Mouse (Mus musculus) kidney, adult 2 months (tissue): ENCODE results near the gene Cyp39a1. TPM values are rescaled to one million over a fixed set of nuclear protein-coding genes. Genes with fewer than 3 reads are reported as not detected.

ENCODE experiments used
- DNase-seq: peaks from one replicate; pipeline ENCODE4 v3.0.0; 2021
- H3K27ac ChIP-seq: fragments of 200-500 bp; 2 replicates; pipeline ENCODE4 v1.5.1; 2012; ENCODE audit warnings: low read depth, low read length, control low read depth, inconsistent platforms; ENCODE audit not compliant: insufficient read depth
- H3K27me3 ChIP-seq: fragments of 200-500 bp; replicated peaks from 2 replicates; pipeline ENCODE4 v1.6.1; 2012; ENCODE audit warnings: mild to moderate bottlenecking, moderate library complexity, low read length, inconsistent platforms; ENCODE audit not compliant: control insufficient read depth, insufficient read depth
- H3K36me3 ChIP-seq: fragments of 200-500 bp; 2 replicates; pipeline ENCODE4 v1.6.1; 2012; ENCODE audit warnings: mild to moderate bottlenecking, moderate library complexity, low read length, inconsistent platforms; ENCODE audit not compliant: control insufficient read depth, insufficient read depth
- H3K4me1 ChIP-seq: fragments of 200-500 bp; 2 replicates; pipeline ENCODE4 v1.6.1; 2011; ENCODE audit warnings: low read length; ENCODE audit not compliant: control insufficient read depth, insufficient read depth
- H3K4me3 ChIP-seq: fragments of 200-500 bp; 2 replicates; pipeline ENCODE4 v1.5.1; 2011; ENCODE audit warnings: mild to moderate bottlenecking, low read depth, low read length, control low read depth; ENCODE audit not compliant: insufficient read depth
- CTCF ChIP-seq: fragments of 200-500 bp; conservative IDR thresholded peaks from 2 replicates; pipeline ENCODE4 v1.5.1; 2011; ENCODE audit warnings: low read depth, mild to moderate bottlenecking, control low read depth, low read length, moderate library complexity, mixed read lengths; ENCODE audit not compliant: insufficient read depth, insufficient read length
- POLR2A ChIP-seq: fragments of 200-500 bp; IDR thresholded peaks from one replicate; pipeline ENCODE4 v1.6.1; 2011; ENCODE audit warnings: low read depth, low read length, control low read depth
- WGBS: fragments of 180-500 bp; shearing (Covaris S2); methylation state at CpG from one replicate; pipeline ENCODE4 v1.1.7; 2018; 5-methylcytosine and 5-hydroxymethylcytosine counted together
- polyA plus RNA-seq: library from polyadenylated mRNA; depleted of rRNA; stranded (reverse); fragments of >200 nt; gene quantifications from 2 replicates; pipeline ENCODE4 v1.2.3, GENCODE M21; 2012; rRNA removed

Cyp39a1 gene
- 2.6 and 3.6 TPM in 2 replicates for polyA plus RNA-seq

DNA sequence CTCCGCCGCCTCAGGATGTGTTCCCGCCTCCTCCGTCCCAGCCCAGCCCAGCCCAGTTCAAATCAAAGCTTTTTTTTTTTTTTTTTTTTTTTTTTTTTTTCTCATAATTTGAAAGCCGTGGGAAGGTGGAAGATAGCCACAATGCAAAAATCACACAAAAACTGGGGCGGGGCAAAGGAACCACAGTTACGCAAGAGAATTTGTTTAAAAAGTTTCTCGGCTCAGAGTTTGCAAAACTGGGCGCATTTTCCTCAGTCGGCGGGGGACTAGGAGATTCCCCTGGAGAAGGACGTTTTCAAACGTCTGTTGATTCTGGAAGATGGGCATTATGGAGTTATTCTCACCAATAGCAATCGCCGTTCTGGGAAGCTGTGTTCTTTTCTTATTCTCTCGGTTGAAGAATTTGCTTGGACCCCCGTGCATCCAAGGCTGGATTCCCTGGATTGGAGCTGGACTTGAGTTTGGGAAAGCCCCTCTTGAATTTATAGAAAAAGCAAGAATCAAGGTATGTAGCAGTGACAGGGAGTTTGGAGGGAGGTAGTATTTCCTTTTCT, at the start of gene Cyp39a1:
Gene Cyp39a1, plus strand, starts transcription at position 136 of the 554 bp plus-strand sequence.
- Histone ChIP-seq H3K4me1 (peaks cover 9% of the 10 kb centered on the region; the same call in 1 of the 2 replicates), H3K27me3 (no peaks in the 10 kb centered on the region), H3K27ac (peak within 1 kb of the TSS; percentile 21; the same call in 1 of the 2 replicates), H3K4me3 (peak within 1 kb of the TSS; percentile 83), H3K36me3 (no peaks in the 10 kb centered on the region)
- TF ChIP-seq POLR2A: no peak
- no peak for TF ChIP-seq CTCF
- no peak for DNase-seq
- under 1% methylated on average over 17 of the region's 17 CpGs for WGBS

DNA sequence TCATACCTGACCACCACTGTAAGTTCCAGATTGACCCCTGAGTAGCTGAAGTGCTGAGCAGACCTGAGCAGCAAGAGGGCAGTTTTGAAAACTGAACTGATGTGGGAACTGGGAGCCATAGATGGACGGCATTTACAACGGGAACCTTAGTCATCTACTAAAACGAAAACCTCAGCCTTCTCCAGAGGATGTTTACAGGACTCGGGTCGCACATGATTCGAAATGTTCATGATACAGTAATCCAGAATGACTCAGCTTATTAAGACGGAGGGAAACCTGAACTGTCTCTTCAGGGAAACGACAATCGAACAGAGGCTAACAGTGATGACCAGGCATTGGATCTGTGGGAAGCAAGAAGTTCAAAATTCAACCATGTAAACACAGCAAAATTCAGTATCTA, 48.1 kb upstream of the Cyp39a1 start:
- TF ChIP-seq POLR2A: no peak
- TF ChIP-seq CTCF: no peak
- no peak overlapping the region for H3K27ac ChIP-seq
- H3K4me1 ChIP-seq: no peaks in the 10 kb centered on the region
- no peaks in the 10 kb centered on the region for H3K36me3 ChIP-seq
- H3K4me3 ChIP-seq: no peak overlapping the region
- no peak for DNase-seq
- H3K27me3 ChIP-seq: no peaks in the 10 kb centered on the region
- WGBS: 85% methylated on average over 9 of the region's 9 CpGs

DNA sequence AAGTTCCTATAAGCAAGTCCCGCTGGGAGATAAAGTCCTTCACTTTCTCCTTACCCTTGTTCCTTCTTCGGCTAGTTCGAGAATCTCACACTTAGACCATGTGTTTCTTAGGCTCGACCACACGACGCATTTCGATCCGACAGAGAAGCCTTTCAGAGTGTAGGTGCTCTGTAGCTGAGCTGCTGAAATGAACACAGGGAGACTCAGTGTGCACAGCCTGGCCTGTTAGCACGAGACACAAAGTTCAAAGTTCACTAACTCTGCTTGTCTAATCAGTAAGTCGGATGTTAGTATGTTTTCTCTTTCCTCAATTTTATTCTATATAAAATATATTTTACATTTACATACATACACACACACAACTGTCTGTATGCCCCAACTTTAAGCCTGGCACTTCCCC, 45.1 kb upstream of the Cyp39a1 start:
- peak; percentile 20 for DNase-seq
- WGBS: 74% methylated on average over 10 of the region's 10 CpGs
- Histone ChIP-seq H3K27ac (no peak overlapping the region), H3K4me1 (no peaks in the 10 kb centered on the region), H3K36me3 (no peaks in the 10 kb centered on the region), H3K27me3 (no peaks in the 10 kb centered on the region), H3K4me3 (no peak overlapping the region)
- TF ChIP-seq CTCF: no peak
- no peak for TF ChIP-seq POLR2A

DNA sequence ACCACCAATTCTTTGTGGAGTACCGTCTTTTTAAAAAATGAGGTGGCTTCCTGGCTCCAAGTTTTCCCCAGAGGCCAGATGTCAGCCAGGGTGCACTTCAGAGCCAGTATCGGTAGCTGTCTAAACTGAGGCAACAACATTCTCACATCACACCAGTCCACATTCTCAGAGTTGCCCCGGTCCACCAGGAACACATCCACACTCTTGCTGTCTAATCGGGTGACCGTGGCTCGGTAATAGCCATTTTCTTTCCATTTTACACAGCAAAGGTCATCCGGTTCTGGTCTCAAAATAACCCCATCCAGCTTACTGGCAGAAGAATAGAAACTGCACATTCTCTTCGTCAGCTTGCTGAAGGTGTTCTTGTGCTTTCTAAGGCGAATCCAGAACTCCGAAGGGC, 39.0 kb upstream of the Cyp39a1 start:
- Histone ChIP-seq H3K4me3 (no peak overlapping the region), H3K27me3 (0 out of 2 replicates have a peak, but pooled peaks cover 7% of the 10 kb centered on the region), H3K36me3 (no peaks in the 10 kb centered on the region), H3K4me1 (no peaks in the 10 kb centered on the region), H3K27ac (no peak overlapping the region)
- TF ChIP-seq POLR2A (no peak), CTCF (no peak)
- 93% methylated on average over 10 of the region's 10 CpGs for WGBS
- no peak for DNase-seq

DNA sequence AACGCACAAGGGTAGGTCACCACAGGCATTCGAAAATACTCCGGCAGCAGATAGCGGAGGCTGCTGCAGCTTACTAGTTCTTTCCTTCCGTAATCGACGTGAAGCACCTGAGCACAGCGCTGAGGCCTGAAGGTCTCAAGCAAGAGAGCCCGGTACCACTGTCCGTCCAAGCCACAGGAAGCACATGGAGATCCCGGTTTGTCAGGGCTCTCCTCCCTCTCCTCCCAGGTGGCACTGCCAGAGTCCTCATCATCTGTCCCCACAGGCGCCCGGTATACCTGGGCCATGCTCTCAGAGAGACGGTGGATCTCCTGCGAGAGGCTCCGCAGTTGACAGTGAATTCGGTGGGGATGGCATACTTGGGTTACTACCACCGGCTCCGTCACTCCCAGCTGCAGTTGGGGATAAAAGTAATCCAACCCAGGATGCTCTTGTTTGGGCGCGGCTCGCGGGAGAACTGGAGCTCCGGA, 38.2 kb upstream of the Cyp39a1 start:
- no peaks in the 10 kb centered on the region for H3K36me3 ChIP-seq
- H3K27ac ChIP-seq: no peak overlapping the region
- 0 out of 2 replicates have a peak, but pooled peaks cover 7% of the 10 kb centered on the region for H3K27me3 ChIP-seq
- H3K4me3 ChIP-seq: no peak overlapping the region
- 29% methylated on average over 24 of the region's 24 CpGs for WGBS
- no peak for DNase-seq
- TF ChIP-seq POLR2A (no peak), CTCF (no peak)
- H3K4me1 ChIP-seq: no peaks in the 10 kb centered on the region

DNA sequence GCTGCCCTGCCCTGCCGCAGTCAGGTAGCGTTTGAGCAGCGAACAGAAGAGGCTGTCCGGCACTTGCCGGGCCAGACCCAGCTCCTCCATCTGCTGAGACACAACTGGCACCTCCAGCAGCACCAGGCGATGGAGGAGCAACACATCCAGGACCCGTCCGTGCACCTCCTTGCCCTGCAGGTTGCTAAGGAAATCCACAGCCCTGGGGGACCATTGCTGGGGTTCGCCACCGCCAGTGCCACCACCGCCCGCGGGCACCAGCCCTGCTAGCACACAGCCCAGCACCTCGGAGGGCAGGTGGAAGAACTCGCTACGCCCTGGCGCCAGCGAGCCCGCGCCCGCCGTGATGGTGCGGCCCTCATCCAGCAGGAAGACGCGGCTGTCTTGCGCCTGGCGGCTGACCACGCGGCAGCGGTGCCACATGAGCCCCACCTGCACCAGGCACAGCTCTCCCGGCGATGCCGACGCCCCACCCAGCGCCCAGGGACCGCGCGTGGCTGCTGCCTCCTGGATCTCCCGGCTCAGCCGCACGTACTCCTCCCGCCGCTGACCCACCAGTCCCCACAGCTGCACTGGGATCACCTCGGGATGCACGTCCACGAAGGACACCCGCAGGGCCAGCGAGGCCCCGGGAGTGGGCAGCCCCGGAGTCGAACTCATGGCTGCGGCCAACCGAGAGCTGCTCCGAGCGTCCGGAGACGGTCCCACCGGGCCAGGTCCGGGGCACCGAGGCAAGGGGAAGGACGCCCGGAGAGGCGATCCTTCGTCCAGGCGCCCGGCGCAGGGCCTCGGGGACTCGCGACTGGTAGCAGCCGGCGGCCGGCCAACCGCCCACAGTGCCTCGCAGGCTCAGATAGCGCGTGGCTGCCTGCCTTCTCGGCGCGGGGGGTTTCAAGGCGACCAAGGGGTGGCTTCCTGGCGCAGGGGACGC, 37.5 kb upstream of the Cyp39a1 start, which contains the start of gene Tdrd6:
Gene Tdrd6, minus strand, starts transcription at position 804 of the 931 bp plus-strand sequence.
- TF ChIP-seq CTCF (no peak), POLR2A (no peak)
- DNase-seq: no peak
- 0 out of 2 replicates have a peak, but pooled peaks cover 7% of the 10 kb centered on the region for H3K27me3 ChIP-seq
- no peaks in the 10 kb centered on the region for H3K36me3 ChIP-seq
- 3% methylated on average over 81 of the region's 83 CpGs for WGBS
- H3K4me3 ChIP-seq: no peak within 1 kb of the TSS; the same call in 1 of the 2 replicates
- H3K4me1 ChIP-seq: no peaks in the 10 kb centered on the region
- H3K27ac ChIP-seq: no peak within 1 kb of the TSS

DNA sequence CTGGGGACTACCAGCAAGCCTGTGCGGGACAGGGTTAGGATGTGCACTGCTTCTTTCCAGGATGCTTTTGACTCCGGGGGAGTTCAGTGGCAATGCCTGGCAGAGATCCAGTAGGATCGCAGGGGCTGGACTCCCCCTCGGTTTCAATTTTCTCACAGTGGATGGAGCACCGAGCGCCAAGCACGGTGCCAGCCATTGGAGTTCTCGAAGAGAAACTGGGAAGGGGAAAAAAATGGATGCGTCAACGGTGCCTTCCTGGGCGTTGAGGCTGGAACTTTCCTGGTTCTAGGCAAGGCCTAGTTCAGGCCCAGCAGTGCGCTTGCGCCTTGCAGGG, 36.8 kb upstream of the Cyp39a1 start:
- no peak for DNase-seq
- TF ChIP-seq CTCF (no peak), POLR2A (no peak)
- H3K4me1 ChIP-seq: no peaks in the 10 kb centered on the region
- 57% methylated on average over 13 of the region's 13 CpGs for WGBS
- no peak overlapping the region for H3K27ac ChIP-seq
- H3K27me3 ChIP-seq: 0 out of 2 replicates have a peak, but pooled peaks cover 7% of the 10 kb centered on the region
- no peak overlapping the region for H3K4me3 ChIP-seq
- no peaks in the 10 kb centered on the region for H3K36me3 ChIP-seq
